Mouse (Mus musculus) thymus, postnatal 4 days (tissue): ENCODE measurements around the gene Teddm2.
A peak's percentile ranks its signal among the peaks of the same experiment; 100 is the strongest.
"Not testable (repeated sequence)": the region's sequence is repeated elsewhere in the genome, so short reads cannot be mapped to it uniquely, and the experiment has no call there.

Experiments used
- DNase-seq: peaks from one replicate; pipeline ENCODE4 v3.0.0; 2021

Teddm2 gene

GRCm38 (mm10) chr1:153903006-153903405 lies 3.0 kb upstream of the Teddm2 start:
- DNase-seq, result no peak

GRCm38 (mm10) chr1:153900860-153901730 lies 1.1 kb upstream of the Teddm2 start:
- peak; percentile 49 for DNase-seq

- peak; percentile 65 for DNase-seq
Observed at GRCm38 (mm10) chr1:153900381-153900780, 353 bp upstream of the Teddm2 start.

- DNase-seq, result no peak
Observed at GRCm38 (mm10) chr1:153898989-153899730, 868 bp downstream of the Teddm2 start.

- DNase-seq, result no peak
Observed at GRCm38 (mm10) chr1:153897196-153897595, 2.8 kb downstream of the Teddm2 start.

GRCm38 (mm10) chr1:153894979-153895378 lies 5.0 kb downstream of the Teddm2 start:
- DNase-seq, result peak; percentile 77

GRCm38 (mm10) chr1:153894201-153894893 lies 5.7 kb downstream of the Teddm2 start:
- no peak for DNase-seq

GRCm38 (mm10) chr1:153893746-153894145 lies 6.3 kb downstream of the Teddm2 start:
- no peak for DNase-seq

- DNase-seq, result no peak
Observed at GRCm38 (mm10) chr1:153891442-153891841, 8.6 kb downstream of the Teddm2 start, which contains the start of gene Teddm1a. Gene Teddm1a, plus strand, starts transcription at chr1:153891742.

- no peak for DNase-seq
Observed at GRCm38 (mm10) chr1:153890121-153890520, 9.9 kb downstream of the Teddm2 start.

GRCm38 (mm10) chr1:153886024-153886633 lies 13.9 kb downstream of the Teddm2 start:
- no peak for DNase-seq

GRCm38 (mm10) chr1:153880391-153880790 lies 19.6 kb downstream of the Teddm2 start:
- not testable (repeated sequence) for DNase-seq

- DNase-seq, result no peak
Observed at GRCm38 (mm10) chr1:153874045-153874444, 26.0 kb downstream of the Teddm2 start, which contains the start of gene Teddm1b. Gene Teddm1b, plus strand, starts transcription at chr1:153874345.

GRCm38 (mm10) chr1:153855946-153856345 lies 44.1 kb downstream of the Teddm2 start:
- no peak for DNase-seq

GRCm38 (mm10) chr1:153852696-153853095 lies 47.3 kb downstream of the Teddm2 start:
- DNase-seq, result peak; percentile 52

GRCm38 (mm10) chr1:153846867-153847266 lies 53.2 kb downstream of the Teddm2 start:
- DNase-seq, result peak; percentile 45

GRCm38 (mm10) chr1:153846420-153846819 lies 53.6 kb downstream of the Teddm2 start:
- DNase-seq, result no peak

- DNase-seq, result no peak
Observed at GRCm38 (mm10) chr1:153844042-153844441, 56.0 kb downstream of the Teddm2 start, which contains the start of gene Rgsl1. Gene Rgsl1, minus strand, starts transcription at chr1:153844142.

- peak; percentile 73 for DNase-seq
Observed at GRCm38 (mm10) chr1:153842121-153842740, 57.8 kb downstream of the Teddm2 start.

GRCm38 (mm10) chr1:153836036-153836435 lies 64.0 kb downstream of the Teddm2 start:
- DNase-seq, result no peak

- no peak for DNase-seq
Observed at GRCm38 (mm10) chr1:153830746-153831145, 69.3 kb downstream of the Teddm2 start.

GRCm38 (mm10) chr1:153820216-153820615 lies 79.8 kb downstream of the Teddm2 start:
- DNase-seq, result no peak
